Mouse (Mus musculus) olfactory bulb, adult 2 months (tissue): ENCODE measurements around the gene Megf11.

Experiments
- CTCF ChIP-seq: fragments of 200-500 bp; IDR thresholded peaks from 2 replicates; pipeline ENCODE4 v1.5.1; 2012; ENCODE audit warnings: low read depth, mild to moderate bottlenecking, low read length, moderate library complexity; ENCODE audit not compliant: insufficient read depth
- POLR2A ChIP-seq: fragments of 200-500 bp; IDR thresholded peaks from 2 replicates; pipeline ENCODE4 v1.6.1; 2012; ENCODE audit warnings: mild to moderate bottlenecking, low read depth, low read length, moderate library complexity; ENCODE audit not compliant: insufficient read depth

- TF ChIP-seq CTCF (no peak), POLR2A (no peak)
Measured at GRCm38 (mm10) chr9:64701651-64702050, 316.2 kb downstream of the Megf11 start.
